Mouse (Mus musculus): ENCODE measurements at regions not wholly inside any gene's neighbourhood (a gene's known extent, or its start where the extent isn't known, plus 50 kb on each side); places are given as distances from the start of the nearest gene placed in this dataset.

- no peak for TF ChIP-seq GATA1 (IDR thresholded peaks at IDR 0.05; ENCODE audit: borderline replicate concordance, low read length)
- TF ChIP-seq FLI1 (IDR thresholded peaks at IDR 0.05; ENCODE audit: low read length) = no peak
Measured at GRCm38 (mm10) chr14:47998936-47999335, 121.7 kb upstream of the Peli2 start.
